ENCODE assay signal across 17 mouse cellular contexts in genomic region chr4:55121952-55122351, GRCm38 (mm10).
A peak's percentile ranks its signal among the peaks of the same experiment; 100 is the strongest.
DNase-seq lines count a peak whose midpoint lies in the region; ATAC-seq and TF ChIP-seq lines count a peak whose summit lies in the region.
"Had no signal": no experiment of that assay in that cellular context is flagged by ENCODE, and none has a peak within 500 bp of the region (broad histone marks: within the 10 kb centered on the region; RNA-seq: fewer than 3 reads in every experiment).

No protein-coding gene starts in this region.

- WGBS in intestine, postnatal 0 days, result 66% methylated on average over 6 of the region's 6 CpGs
- WGBS in intestine, embryonic 15.5 days, result 52% methylated on average over 6 of the region's 6 CpGs
- WGBS in heart, embryonic 10.5 days, result 49% methylated on average over 6 of the region's 6 CpGs

- H3K9me3 ChIP-seq in intestine, postnatal 0 days (ENCODE audit: control insufficient read depth), result no peaks in the 10 kb centered on the region
- H3K9me3 ChIP-seq in intestine, embryonic 15.5 days, result no peaks in the 10 kb centered on the region
- H3K9me3 ChIP-seq in heart, embryonic 10.5 days, result no peaks in the 10 kb centered on the region
- H3K9me3 ChIP-seq: heart, embryonic 15.5 days; midbrain, embryonic 12.5 days; stomach, embryonic 15.5 days had no signal

- H3K36me3 ChIP-seq in intestine, postnatal 0 days (ENCODE audit: control insufficient read depth, insufficient read depth), result no peaks in the 10 kb centered on the region
- no peaks in the 10 kb centered on the region for H3K36me3 ChIP-seq in intestine, embryonic 15.5 days
- no peaks in the 10 kb centered on the region for H3K36me3 ChIP-seq in heart, embryonic 10.5 days
- H3K36me3 ChIP-seq: heart, embryonic 15.5 days; midbrain, embryonic 12.5 days; stomach, embryonic 15.5 days had no signal

- no peak overlapping the region for H3K4me2 ChIP-seq in intestine, postnatal 0 days (replicated peaks; ENCODE audit: low read depth)
- H3K4me2 ChIP-seq in intestine, embryonic 15.5 days (replicated peaks), result no peak overlapping the region
- H3K4me2 ChIP-seq: heart, embryonic 15.5 days; midbrain, embryonic 12.5 days; stomach, embryonic 15.5 days had no signal

- H3K9ac ChIP-seq in intestine, postnatal 0 days (ENCODE audit: low read depth, low read length), result no peak overlapping the region
- H3K9ac ChIP-seq in intestine, embryonic 15.5 days, result no peak overlapping the region
- H3K9ac ChIP-seq: heart, embryonic 15.5 days; liver, embryonic 14.5 days; midbrain, embryonic 12.5 days; stomach, embryonic 15.5 days had no signal

- H3K4me1 ChIP-seq in intestine, postnatal 0 days (replicated peaks; ENCODE audit: control insufficient read depth, insufficient read depth, low read length), result no peaks in the 10 kb centered on the region
- H3K4me1 ChIP-seq in intestine, embryonic 15.5 days (replicated peaks), result 0 out of 2 replicates have a peak, but pooled peaks cover 8% of the 10 kb centered on the region
- H3K4me1 ChIP-seq in heart, embryonic 10.5 days, result peaks cover 13% of the 10 kb centered on the region

- no peak overlapping the region for H3K4me3 ChIP-seq in intestine, postnatal 0 days (ENCODE audit: low read depth, low read length)
- H3K4me3 ChIP-seq in intestine, embryonic 15.5 days (replicated peaks), result no peak overlapping the region
- H3K4me3 ChIP-seq in heart, embryonic 10.5 days, result no peak overlapping the region
- H3K4me3 ChIP-seq: erythroblast, embryonic 14.5 days; heart, embryonic 15.5 days; midbrain, embryonic 12.5 days; myocyte; stomach, embryonic 15.5 days had no signal

- 0 out of 2 replicates have a peak, but pooled peaks have one; percentile 1 for TF ChIP-seq CTCF in intestine, postnatal 0 days (IDR thresholded peaks at IDR 0.05; ENCODE audit: low read depth)

- no peaks in the 10 kb centered on the region for H3K27me3 ChIP-seq in intestine, postnatal 0 days (replicated peaks; ENCODE audit: control insufficient read depth, insufficient read depth, low read length)
- H3K27me3 ChIP-seq in intestine, embryonic 15.5 days (replicated peaks), result no peaks in the 10 kb centered on the region
- no peaks in the 10 kb centered on the region for H3K27me3 ChIP-seq in heart, embryonic 10.5 days (ENCODE audit: insufficient read depth, poor library complexity, severe bottlenecking)
- H3K27me3 ChIP-seq: heart, embryonic 15.5 days; midbrain, embryonic 12.5 days; stomach, embryonic 15.5 days had no signal

- ATAC-seq in intestine, postnatal 0 days, result no peak
- no peak for ATAC-seq in intestine, embryonic 15.5 days
- ATAC-seq: CD4-positive, CD25-positive, alpha-beta regulatory T cell, adult 4 months had no signal

- H3K27ac ChIP-seq in intestine, postnatal 0 days (ENCODE audit: low read depth, low read length), result no peak overlapping the region
- H3K27ac ChIP-seq in intestine, embryonic 15.5 days, result no peak overlapping the region
- H3K27ac ChIP-seq in heart, embryonic 10.5 days, result no peak overlapping the region
- H3K27ac ChIP-seq: heart, embryonic 15.5 days; liver, embryonic 14.5 days; midbrain, embryonic 12.5 days; stomach, embryonic 15.5 days had no signal

- DNase-seq in R1 (ENCODE audit: low read depth, low spot score), result peak; percentile 47
- peak; percentile 90 for DNase-seq in cerebellum, adult 11 months
- DNase-seq in cerebellum, postnatal 25 days, result peak; percentile 95 to 97
- no peak for DNase-seq in heart, embryonic 10.5 days (ENCODE audit: low spot score)
- no peak for DNase-seq in lung, adult 18-20 months
- DNase-seq: kidney, adult 18-20 months; lung, postnatal 14 days; right cerebral cortex, adult 18-20 months had no signal

Comparison
In these comparisons a context has a peak if more than half of its experiments do, and no peak if none do; other contexts are left out.
1. DNase-seq: peak in R1 (single experiment), cerebellum, adult 11 months (single experiment) and cerebellum, postnatal 25 days (2 of 2); none in heart, embryonic 10.5 days (single experiment) and lung, adult 18-20 months (0 of 2).